Mouse (Mus musculus): Measurements from ENCODE around the gene Ipo7. TPM values are rescaled to one million over a fixed set of nuclear protein-coding genes. Genes with fewer than 3 reads are reported as not detected.
"Not testable (repeated sequence)": the region's sequence is repeated elsewhere in the genome, so short reads cannot be mapped to it uniquely, and the experiment has no call there.

The Ipo7 gene
- 38.9 and 39.1 TPM in 2 replicates for polyA plus RNA-seq (2015; fragmentation: Nextera tagmentation; extraction: Ambion mirVana)

- peak within 1 kb of the TSS; percentile 81 for H3K4me3 ChIP-seq (ENCODE audit: low read length)
- peak; percentile 96 for ATAC-seq
- H3K27ac ChIP-seq (ENCODE audit: low read length), result peak within 1 kb of the TSS; percentile 90
- H3K4me1 ChIP-seq (ENCODE audit: control insufficient read depth, insufficient read depth, low read length), result no peaks in the 10 kb centered on the region
- H3K4me2 ChIP-seq (ENCODE audit: low read depth, low read length), result peak within 1 kb of the TSS; percentile 75
- H3K9ac ChIP-seq (ENCODE audit: low read depth, low read length), result peak within 1 kb of the TSS; percentile 99
- under 1% methylated on average over 48 of the region's 48 CpGs for WGBS
- H3K36me3 ChIP-seq (ENCODE audit: control insufficient read depth, insufficient read depth, low read length), result no peaks in the 10 kb centered on the region
- H3K9me3 ChIP-seq (ENCODE audit: control insufficient read depth, low read length), result no peaks in the 10 kb centered on the region
- H3K27me3 ChIP-seq (replicated peaks; ENCODE audit: control insufficient read depth, insufficient read depth, low read length), result no peaks in the 10 kb centered on the region
These were observed at the start of gene Ipo7 for GRCm38 (mm10) chr7:110018117-110018630. Gene Ipo7 (plus strand): TSS chr7:110018274.

GRCm38 (mm10) chr7:109968924-109969450 lies 49.1 kb upstream of the Ipo7 start:
- Histone ChIP-seq H3K9me3 (ENCODE audit: control insufficient read depth, low read length) (no peaks in the 10 kb centered on the region), H3K4me3 (ENCODE audit: low read length) (no peak overlapping the region), H3K9ac (ENCODE audit: low read depth, low read length) (no peak overlapping the region), H3K36me3 (ENCODE audit: control insufficient read depth, insufficient read depth, low read length) (no peaks in the 10 kb centered on the region), H3K4me2 (ENCODE audit: low read depth, low read length) (no peak overlapping the region), H3K4me1 (ENCODE audit: control insufficient read depth, insufficient read depth, low read length) (peaks cover 7% of the 10 kb centered on the region; the same call in 1 of the 2 replicates), H3K27ac (ENCODE audit: low read length) (peak overlapping the region; percentile 48; the same call in 1 of the 2 replicates), H3K27me3 (replicated peaks; ENCODE audit: control insufficient read depth, insufficient read depth, low read length) (no peaks in the 10 kb centered on the region)
- peak; percentile 70 for ATAC-seq
- 0% methylated on average over 2 of the region's 2 CpGs for WGBS

- H3K9me3 ChIP-seq (ENCODE audit: control insufficient read depth, low read length), result no peaks in the 10 kb centered on the region
- peaks cover 7% of the 10 kb centered on the region; the same call in 1 of the 2 replicates for H3K4me1 ChIP-seq (ENCODE audit: control insufficient read depth, insufficient read depth, low read length)
- H3K9ac ChIP-seq (ENCODE audit: low read depth, low read length), result no peak overlapping the region
- ATAC-seq, result no peak
- H3K4me3 ChIP-seq (ENCODE audit: low read length), result no peak overlapping the region
- H3K27ac ChIP-seq (ENCODE audit: low read length), result peak overlapping the region; percentile 63
- H3K36me3 ChIP-seq (ENCODE audit: control insufficient read depth, insufficient read depth, low read length), result no peaks in the 10 kb centered on the region
- no peaks in the 10 kb centered on the region for H3K27me3 ChIP-seq (replicated peaks; ENCODE audit: control insufficient read depth, insufficient read depth, low read length)
- H3K4me2 ChIP-seq (ENCODE audit: low read depth, low read length), result no peak overlapping the region
These were observed 48.5 kb upstream of the Ipo7 start for GRCm38 (mm10) chr7:109969542-109969941.

- Histone ChIP-seq H3K9me3 (ENCODE audit: control insufficient read depth, low read length) (no peaks in the 10 kb centered on the region), H3K27me3 (replicated peaks; ENCODE audit: control insufficient read depth, insufficient read depth, low read length) (no peaks in the 10 kb centered on the region), H3K4me1 (ENCODE audit: control insufficient read depth, insufficient read depth, low read length) (no peaks in the 10 kb centered on the region), H3K36me3 (ENCODE audit: control insufficient read depth, insufficient read depth, low read length) (no peaks in the 10 kb centered on the region), H3K9ac (ENCODE audit: low read depth, low read length) (no peak overlapping the region), H3K27ac (ENCODE audit: low read length) (no peak overlapping the region), H3K4me3 (ENCODE audit: low read length) (no peak overlapping the region), H3K4me2 (ENCODE audit: low read depth, low read length) (no peak overlapping the region)
- no peak for ATAC-seq
- WGBS, result 89% methylated on average over 6 of the region's 6 CpGs
These were observed 41.9 kb upstream of the Ipo7 start for GRCm38 (mm10) chr7:109975966-109976715.

- ATAC-seq; H3K4me1 ChIP-seq (ENCODE audit: control insufficient read depth, insufficient read depth, low read length); H3K36me3 ChIP-seq (ENCODE audit: control insufficient read depth, insufficient read depth, low read length); H3K4me3 ChIP-seq (ENCODE audit: low read length); H3K27ac ChIP-seq (ENCODE audit: low read length); H3K9ac ChIP-seq (ENCODE audit: low read depth, low read length); H3K27me3 ChIP-seq (replicated peaks; ENCODE audit: control insufficient read depth, insufficient read depth, low read length); H3K9me3 ChIP-seq (ENCODE audit: control insufficient read depth, low read length); H3K4me2 ChIP-seq (ENCODE audit: low read depth, low read length): not testable (repeated sequence)
- 71% methylated on average over 5 of the region's 5 CpGs for WGBS
These were observed 40.9 kb upstream of the Ipo7 start for GRCm38 (mm10) chr7:109977131-109977530.

GRCm38 (mm10) chr7:109984608-109985007 lies 33.5 kb upstream of the Ipo7 start:
- ATAC-seq; H3K9ac ChIP-seq (ENCODE audit: low read depth, low read length); H3K4me3 ChIP-seq (ENCODE audit: low read length); H3K9me3 ChIP-seq (ENCODE audit: control insufficient read depth, low read length); H3K27ac ChIP-seq (ENCODE audit: low read length); H3K27me3 ChIP-seq (replicated peaks; ENCODE audit: control insufficient read depth, insufficient read depth, low read length); H3K4me1 ChIP-seq (ENCODE audit: control insufficient read depth, insufficient read depth, low read length); H3K36me3 ChIP-seq (ENCODE audit: control insufficient read depth, insufficient read depth, low read length): not testable (repeated sequence)
- WGBS, result 68% methylated on average over 5 of the region's 5 CpGs
- peak overlapping the region; percentile 55; the same call in 1 of the 2 replicates for H3K4me2 ChIP-seq (ENCODE audit: low read depth, low read length)

- Histone ChIP-seq H3K36me3 (ENCODE audit: control insufficient read depth, insufficient read depth, low read length) (no peaks in the 10 kb centered on the region), H3K9me3 (ENCODE audit: control insufficient read depth, low read length) (no peaks in the 10 kb centered on the region), H3K9ac (ENCODE audit: low read depth, low read length) (peak overlapping the region; percentile 80), H3K27me3 (replicated peaks; ENCODE audit: control insufficient read depth, insufficient read depth, low read length) (no peaks in the 10 kb centered on the region), H3K4me1 (ENCODE audit: control insufficient read depth, insufficient read depth, low read length) (peaks cover 4% of the 10 kb centered on the region; the same call in 1 of the 2 replicates), H3K4me3 (ENCODE audit: low read length) (peak overlapping the region; percentile 66), H3K27ac (ENCODE audit: low read length) (peak overlapping the region; percentile 81), H3K4me2 (ENCODE audit: low read depth, low read length) (peak overlapping the region; percentile 55)
- peak; percentile 72 for ATAC-seq
- WGBS, result under 1% methylated on average over 27 of the region's 27 CpGs
These were observed 32.4 kb upstream of the Ipo7 start for GRCm38 (mm10) chr7:109985661-109986132.

GRCm38 (mm10) chr7:109986133-109986669 lies 31.9 kb upstream of the Ipo7 start:
- Histone ChIP-seq H3K9ac (ENCODE audit: low read depth, low read length) (peak overlapping the region; percentile 80), H3K4me1 (ENCODE audit: control insufficient read depth, insufficient read depth, low read length) (peaks cover 4% of the 10 kb centered on the region; the same call in 1 of the 2 replicates), H3K4me3 (ENCODE audit: low read length) (peak overlapping the region; percentile 66), H3K36me3 (ENCODE audit: control insufficient read depth, insufficient read depth, low read length) (no peaks in the 10 kb centered on the region), H3K27me3 (replicated peaks; ENCODE audit: control insufficient read depth, insufficient read depth, low read length) (no peaks in the 10 kb centered on the region), H3K27ac (ENCODE audit: low read length) (peak overlapping the region; percentile 85), H3K9me3 (ENCODE audit: control insufficient read depth, low read length) (no peaks in the 10 kb centered on the region), H3K4me2 (ENCODE audit: low read depth, low read length) (peak overlapping the region; percentile 69)
- WGBS, result 0% methylated on average over 43 of the region's 43 CpGs
- ATAC-seq, result peak; percentile 98

GRCm38 (mm10) chr7:109986775-109987174 lies 31.3 kb upstream of the Ipo7 start, which contains the start of gene Tmem41b:
Gene Tmem41b (minus strand): TSS chr7:109986929.
- Histone ChIP-seq H3K4me3 (ENCODE audit: low read length) (peak within 1 kb of the TSS; percentile 66), H3K4me2 (ENCODE audit: low read depth, low read length) (peak within 1 kb of the TSS; percentile 69), H3K9ac (ENCODE audit: low read depth, low read length) (peak within 1 kb of the TSS; percentile 80), H3K27ac (ENCODE audit: low read length) (peak within 1 kb of the TSS; percentile 85)
- not testable (repeated sequence) for H3K9me3 ChIP-seq (ENCODE audit: control insufficient read depth, low read length); H3K27me3 ChIP-seq (replicated peaks; ENCODE audit: control insufficient read depth, insufficient read depth, low read length); H3K4me1 ChIP-seq (ENCODE audit: control insufficient read depth, insufficient read depth, low read length); H3K36me3 ChIP-seq (ENCODE audit: control insufficient read depth, insufficient read depth, low read length)
- ATAC-seq, result peak; percentile 12; the same call in 1 of the 2 replicates
- WGBS, result 39% methylated on average over 6 of the region's 6 CpGs
